Mouse (Mus musculus) MN1 (cell line): Measurements from ENCODE around the gene Kctd8.

Experiments used
- DNase-seq: peaks from one replicate; pipeline ENCODE4 v3.0.0-alpha.2; 2016; ENCODE audit warnings: low spot score

Gene Kctd8

DNA sequence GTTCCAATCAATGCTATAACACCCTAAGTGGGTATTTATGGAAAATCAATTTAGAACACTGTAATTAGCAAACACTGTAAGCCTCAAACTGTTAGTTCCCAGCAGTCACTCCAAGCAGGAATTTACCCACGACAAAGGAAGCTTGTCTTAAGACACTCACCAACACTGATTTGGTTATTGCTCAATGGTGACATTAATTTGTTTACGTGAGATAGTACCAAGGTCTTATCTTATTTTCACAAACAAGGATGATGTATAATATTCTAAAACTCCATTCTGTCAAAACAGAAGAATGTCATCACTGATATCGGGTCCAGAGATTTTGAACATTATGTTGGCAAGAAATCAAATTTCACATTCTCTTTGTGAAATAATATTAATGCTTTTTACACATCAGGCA lies 185.0 kb downstream of the Kctd8 start:
- DNase-seq = no peak

DNA sequence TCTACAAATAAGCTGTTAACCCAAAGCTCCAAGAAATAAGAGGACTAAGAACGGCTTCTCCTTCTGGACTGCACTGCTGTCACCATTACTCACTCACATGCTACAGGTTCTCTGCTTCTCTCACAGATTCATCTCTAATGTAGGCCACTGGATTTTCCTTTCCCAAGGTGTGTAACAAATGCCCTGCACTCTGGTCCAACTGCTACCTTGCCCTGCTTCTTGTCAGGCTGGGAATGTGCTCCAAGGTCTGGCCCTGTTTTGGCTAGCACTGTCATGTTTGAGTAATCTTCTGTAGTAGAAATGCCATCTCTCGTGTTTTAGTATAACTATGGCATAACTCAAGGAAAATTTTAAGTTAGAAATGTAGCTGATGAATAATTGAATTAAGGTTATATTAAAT lies 195.7 kb downstream of the Kctd8 start:
- no peak for DNase-seq

- no peak for DNase-seq
Measured at GRCm38 (mm10) chr5:69141082-69141481, 200.4 kb downstream of the Kctd8 start.

- DNase-seq = no peak
Measured at GRCm38 (mm10) chr5:69108718-69109117, 232.8 kb downstream of the Kctd8 start.

DNA sequence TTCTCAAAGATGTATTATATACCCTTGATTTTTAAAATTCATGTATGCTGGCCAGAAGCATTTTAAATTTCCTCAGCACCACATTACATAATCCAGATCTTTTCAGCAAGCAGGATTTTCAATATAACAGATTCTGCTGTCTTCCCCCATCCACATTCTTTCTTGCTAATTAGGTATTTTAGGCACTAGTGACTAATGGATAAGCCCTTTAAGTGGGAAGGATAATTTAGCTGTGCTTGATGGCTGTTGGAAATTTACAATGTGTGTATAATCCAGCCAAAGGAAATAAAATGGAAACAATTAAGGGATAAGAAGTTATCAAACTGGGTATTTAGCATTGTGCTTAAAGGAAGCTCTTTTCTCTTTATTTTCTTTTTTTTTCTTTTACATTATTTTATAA lies 252.6 kb downstream of the Kctd8 start:
- no peak for DNase-seq
